Comparison of ENCODE assay signal across 14 mouse cellular contexts in genomic region chr19:7142207-7142915, GRCm38 (mm10). TPM values are rescaled to one million over a fixed set of nuclear protein-coding genes. Genes with fewer than 3 reads are reported as not detected.
DNase-seq lines count a peak whose midpoint lies in the region; ATAC-seq and TF ChIP-seq lines count a peak whose summit lies in the region.
"Had no signal": no experiment of that assay in that cellular context is flagged by ENCODE, and none has a peak within 500 bp of the region (broad histone marks: within the 10 kb centered on the region; RNA-seq: fewer than 3 reads in every experiment).

No protein-coding gene starts in this region.

- no peak overlapping the region for H3K9ac ChIP-seq in intestine, embryonic 14.5 days (ENCODE audit: low read length)
- no peak overlapping the region for H3K9ac ChIP-seq in intestine, embryonic 15.5 days
- no peak overlapping the region for H3K9ac ChIP-seq in hindbrain, postnatal 0 days (replicated peaks; ENCODE audit: low read length)
- H3K9ac ChIP-seq: embryonic facial prominence, embryonic 13.5 days had no signal

- H3K4me3 ChIP-seq in intestine, embryonic 14.5 days (ENCODE audit: low read depth, low read length): no peak overlapping the region
- H3K4me3 ChIP-seq in intestine, embryonic 15.5 days (replicated peaks): no peak overlapping the region
- no peak overlapping the region for H3K4me3 ChIP-seq in hindbrain, postnatal 0 days (ENCODE audit: low read length)
- H3K4me3 ChIP-seq: embryonic facial prominence, embryonic 13.5 days had no signal

- H3K9me3 ChIP-seq in intestine, embryonic 14.5 days (ENCODE audit: control insufficient read depth, low read length): no peaks in the 10 kb centered on the region
- no peaks in the 10 kb centered on the region for H3K9me3 ChIP-seq in intestine, embryonic 15.5 days
- H3K9me3 ChIP-seq in hindbrain, postnatal 0 days (ENCODE audit: low read length): no peaks in the 10 kb centered on the region
- H3K9me3 ChIP-seq: embryonic facial prominence, embryonic 13.5 days had no signal

- DNase-seq in intestine, embryonic 14.5 days (ENCODE audit: low spot score): no peak
- peak; percentile 74 for DNase-seq in retina, postnatal 1 day
- DNase-seq in retina, embryonic 14.5 days (ENCODE audit: low spot score): no peak
- peak; percentile 61 for DNase-seq in hindbrain, postnatal 0 days (ENCODE audit: low spot score)
- DNase-seq in testis, postnatal 14 days (ENCODE audit: low spot score): peak; percentile 53
- no peak for DNase-seq in frontal cortex, postnatal 25 days (ENCODE audit: low spot score in 2 of 2)
- DNase-seq: adrenal gland, postnatal 25 days; cerebellum, adult 11 months; heart, postnatal 36 days; left cerebral cortex, postnatal 4 days had no signal

- TF ChIP-seq CTCF in hindbrain, postnatal 0 days (IDR thresholded peaks at IDR 0.05; ENCODE audit: low read depth): no peak

- H3K27me3 ChIP-seq in intestine, embryonic 14.5 days (replicated peaks; ENCODE audit: control insufficient read depth, insufficient read depth, low read length): 0 out of 2 replicates have a peak, but pooled peaks cover 13% of the 10 kb centered on the region
- peaks cover 6% of the 10 kb centered on the region; the same call in 1 of the 2 replicates for H3K27me3 ChIP-seq in intestine, embryonic 15.5 days (replicated peaks)
- H3K27me3 ChIP-seq in hindbrain, postnatal 0 days (ENCODE audit: insufficient read depth, low read length): 0 out of 2 replicates have a peak, but pooled peaks cover 3% of the 10 kb centered on the region

- H3K4me2 ChIP-seq in intestine, embryonic 14.5 days (ENCODE audit: low read length): no peak overlapping the region
- H3K4me2 ChIP-seq in intestine, embryonic 15.5 days (replicated peaks): no peak overlapping the region
- H3K4me2 ChIP-seq in hindbrain, postnatal 0 days (ENCODE audit: low read depth, low read length): no peak overlapping the region

- H3K4me1 ChIP-seq in intestine, embryonic 14.5 days (replicated peaks; ENCODE audit: control insufficient read depth, insufficient read depth, low read length): peaks cover 34% of the 10 kb centered on the region
- peaks cover 47% of the 10 kb centered on the region for H3K4me1 ChIP-seq in intestine, embryonic 15.5 days (replicated peaks)
- peaks cover 18% of the 10 kb centered on the region for H3K4me1 ChIP-seq in hindbrain, postnatal 0 days (ENCODE audit: insufficient read depth, low read length)

- ATAC-seq in intestine, embryonic 14.5 days (replicated peaks; ENCODE audit: low FRiP score, low TSS enrichment, low read depth): peak; percentile 21; the same call in 1 of the 2 replicates
- no peak; the same call in 1 of the 2 replicates for ATAC-seq in intestine, embryonic 15.5 days
- no peak for ATAC-seq in hindbrain, postnatal 0 days
- ATAC-seq in granulocyte monocyte progenitor cell, adult 5-6 weeks (replicated peaks; ENCODE audit: poor library complexity, severe bottlenecking): no peak
- ATAC-seq: lung, postnatal 0 days had no signal

- WGBS in intestine, embryonic 14.5 days: 22% methylated on average over 5 of the region's 5 CpGs
- 36% methylated on average over 5 of the region's 5 CpGs for WGBS in intestine, embryonic 15.5 days
- 34% methylated on average over 5 of the region's 5 CpGs for WGBS in hindbrain, postnatal 0 days

- H3K27ac ChIP-seq in intestine, embryonic 14.5 days (ENCODE audit: low read depth): peak overlapping the region; percentile 27
- no peak overlapping the region for H3K27ac ChIP-seq in intestine, embryonic 15.5 days
- H3K27ac ChIP-seq in hindbrain, postnatal 0 days: no peak overlapping the region; the same call in 1 of the 2 replicates
- H3K27ac ChIP-seq: embryonic facial prominence, embryonic 13.5 days had no signal

- no peaks in the 10 kb centered on the region for H3K36me3 ChIP-seq in intestine, embryonic 14.5 days (ENCODE audit: control insufficient read depth, insufficient read depth, low read length)
- no peaks in the 10 kb centered on the region for H3K36me3 ChIP-seq in intestine, embryonic 15.5 days
- no peaks in the 10 kb centered on the region for H3K36me3 ChIP-seq in hindbrain, postnatal 0 days (ENCODE audit: insufficient read depth, low read length)
- H3K36me3 ChIP-seq: embryonic facial prominence, embryonic 13.5 days had no signal

RNA-seq across cellular contexts. Expression of gene Flrt1, which starts 36.8 kb away (rescaled TPM):
- 3.6 TPM in 2 replicates for polyA plus RNA-seq in intestine, embryonic 14.5 days (2014; fragmentation: Nextera tagmentation; extraction: Ambion mirVana)
- polyA plus RNA-seq in intestine, embryonic 15.5 days (2015; fragmentation: Nextera tagmentation; extraction: Ambion mirVana): 1.8 and 2.1 TPM in 2 replicates
- total RNA-seq in hindbrain, postnatal 0 days (2014; rRNA removed): 8.4 and 10.1 TPM in 2 replicates
- polyA plus RNA-seq in hindbrain, postnatal 0 days (2015; fragmentation: Nextera tagmentation; extraction: Ambion mirVana): 7.8 and 8.1 TPM in 2 replicates
- not detected in 2 replicates for total RNA-seq in granulocyte monocyte progenitor cell, adult 5-6 weeks (2014; fragmentation: Nextera tagmentation)
- total RNA-seq in granulocyte monocyte progenitor cell, adult 5-6 weeks (2017): not detected in 2 replicates

Comparison
In these comparisons a context has a peak if more than half of its experiments do, and no peak if none do; other contexts are left out.
1. DNase-seq: peak in retina, postnatal 1 day (single experiment), hindbrain, postnatal 0 days (single experiment) and testis, postnatal 14 days (single experiment); none in intestine, embryonic 14.5 days (single experiment), retina, embryonic 14.5 days (single experiment) and frontal cortex, postnatal 25 days (0 of 2).